Mouse (Mus musculus): ENCODE data around the gene Cntnap1. TPM values are rescaled to one million over a fixed set of nuclear protein-coding genes. Genes with fewer than 3 reads are reported as not detected.
"Not testable (repeated sequence)": the region's sequence is repeated elsewhere in the genome, so short reads cannot be mapped to it uniquely, and the experiment has no call there.

The Cntnap1 gene
- 2.4 and 2.6 TPM in 2 replicates for polyA plus RNA-seq (2012; rRNA removed)

DNA sequence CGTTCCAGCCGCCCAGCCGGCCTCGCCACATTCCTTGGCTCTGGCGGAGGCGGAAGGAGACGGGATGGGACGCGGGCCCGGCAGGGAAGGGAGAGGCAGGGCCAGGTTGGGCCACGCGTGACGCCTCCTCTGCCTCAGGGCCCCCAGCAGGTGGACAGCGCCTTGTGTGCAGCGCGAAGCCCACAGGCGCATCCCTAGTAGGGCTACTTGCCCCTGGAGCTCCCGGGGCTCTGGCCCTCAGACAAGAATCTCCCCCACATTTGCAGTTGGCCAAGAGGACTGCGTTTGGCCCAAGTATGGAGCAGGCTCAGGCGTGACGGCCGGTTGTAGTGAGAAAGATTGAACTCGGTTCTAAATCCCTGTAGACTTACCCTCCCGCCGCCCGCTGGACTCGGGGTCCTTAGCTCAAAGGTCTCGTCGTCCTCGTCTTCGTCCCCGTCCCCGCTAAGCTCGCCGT lies at the start of gene Cntnap1:
Gene Cntnap1 (plus strand): TSS at position 170 of the 457 bp plus-strand sequence.
- under 1% methylated on average over 35 of the region's 35 CpGs for WGBS
- no peak for DNase-seq (ENCODE audit: low read depth, low spot score)

DNA sequence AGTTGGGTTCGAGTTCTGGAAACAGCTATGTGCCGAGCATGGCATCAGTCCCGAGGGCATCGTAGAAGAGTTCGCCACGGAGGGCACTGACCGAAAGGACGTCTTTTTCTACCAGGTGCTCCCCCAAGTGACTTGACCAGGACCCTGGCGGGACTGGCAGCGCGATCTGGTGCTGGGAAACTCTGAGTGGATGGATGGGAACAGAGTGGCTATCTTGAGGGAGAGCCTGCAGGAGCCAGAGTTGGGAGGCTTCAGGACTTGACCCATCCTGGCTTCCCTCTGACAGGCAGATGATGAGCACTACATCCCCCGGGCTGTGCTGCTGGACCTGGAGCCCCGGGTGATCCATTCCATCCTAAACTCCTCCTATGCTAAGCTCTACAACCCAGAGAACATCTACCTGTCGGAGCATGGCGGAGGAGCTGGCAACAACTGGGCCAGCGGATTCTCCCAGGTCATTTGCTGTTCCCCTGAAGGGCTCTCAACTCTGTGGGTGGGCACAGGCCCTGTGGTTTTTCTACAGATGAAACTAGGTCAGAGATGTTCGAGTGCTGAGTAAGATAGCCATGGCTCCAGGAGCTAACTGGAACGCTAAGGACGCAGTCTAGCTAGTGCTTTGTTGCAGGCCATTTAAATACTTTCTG lies 49.7 kb upstream of the Cntnap1 start:
- no peak for DNase-seq (ENCODE audit: low read depth, low spot score)
- WGBS, result 15% methylated on average over 19 of the region's 19 CpGs

DNA sequence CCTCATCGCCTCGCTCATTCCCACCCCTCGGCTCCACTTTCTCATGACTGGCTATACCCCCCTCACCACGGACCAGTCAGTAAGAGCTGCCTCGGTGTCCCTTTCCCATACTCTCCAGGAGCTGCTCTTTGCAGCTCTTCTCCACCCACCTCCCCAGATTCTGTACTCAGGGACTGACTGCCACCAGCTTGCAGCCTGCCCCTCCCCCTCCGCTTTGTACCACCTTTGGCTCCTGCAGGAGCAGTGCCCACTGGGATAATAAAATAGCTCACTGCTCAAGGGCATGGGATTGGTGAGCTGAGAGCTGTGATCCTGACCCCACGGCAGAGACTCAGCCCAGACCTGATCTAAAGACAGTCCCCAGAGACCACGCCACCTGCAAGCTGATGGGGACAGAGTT lies 45.8 kb upstream of the Cntnap1 start:
- WGBS, result 95% methylated on average over 8 of the region's 8 CpGs
- not testable (repeated sequence) for DNase-seq (ENCODE audit: low read depth, low spot score)

DNA sequence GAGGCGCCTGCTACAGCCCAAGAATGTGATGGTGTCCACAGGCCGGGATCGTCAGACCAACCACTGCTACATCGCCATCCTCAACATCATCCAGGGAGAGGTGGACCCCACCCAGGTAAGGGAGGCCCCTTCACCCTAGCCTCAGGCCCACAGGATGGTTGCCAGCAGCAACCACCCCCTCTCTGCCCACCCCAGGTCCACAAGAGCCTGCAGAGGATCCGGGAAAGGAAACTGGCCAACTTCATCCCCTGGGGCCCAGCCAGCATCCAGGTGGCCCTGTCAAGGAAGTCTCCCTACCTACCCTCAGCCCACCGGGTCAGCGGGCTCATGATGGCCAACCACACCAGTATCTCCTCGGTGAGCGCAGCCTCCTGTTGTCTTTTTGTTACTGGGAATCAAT lies 45.3 kb upstream of the Cntnap1 start:
- DNase-seq (ENCODE audit: low read depth, low spot score), result not testable (repeated sequence)
- 92% methylated on average over 9 of the region's 9 CpGs for WGBS

DNA sequence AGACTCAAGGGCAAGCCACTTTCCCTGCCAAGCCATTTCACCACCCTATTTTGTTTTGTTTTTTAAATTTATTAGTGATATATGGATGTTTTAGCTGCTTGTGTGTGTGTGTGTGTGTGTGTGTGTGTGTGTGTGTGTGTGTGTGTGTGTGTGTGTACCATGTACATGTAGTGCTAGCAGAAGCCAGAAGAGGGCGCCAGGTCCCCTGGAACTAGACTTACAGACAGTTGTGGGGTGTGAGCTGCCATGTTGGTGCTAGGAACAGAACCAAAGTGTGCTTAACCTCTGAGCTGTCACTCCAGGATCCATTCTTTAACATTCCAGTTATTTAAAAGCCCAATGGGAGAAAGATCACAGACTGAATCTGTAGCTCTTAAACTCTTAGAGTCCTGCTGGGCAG lies 43.2 kb upstream of the Cntnap1 start:
- WGBS, result 93% methylated on average over 1 of the region's 1 CpGs

DNA sequence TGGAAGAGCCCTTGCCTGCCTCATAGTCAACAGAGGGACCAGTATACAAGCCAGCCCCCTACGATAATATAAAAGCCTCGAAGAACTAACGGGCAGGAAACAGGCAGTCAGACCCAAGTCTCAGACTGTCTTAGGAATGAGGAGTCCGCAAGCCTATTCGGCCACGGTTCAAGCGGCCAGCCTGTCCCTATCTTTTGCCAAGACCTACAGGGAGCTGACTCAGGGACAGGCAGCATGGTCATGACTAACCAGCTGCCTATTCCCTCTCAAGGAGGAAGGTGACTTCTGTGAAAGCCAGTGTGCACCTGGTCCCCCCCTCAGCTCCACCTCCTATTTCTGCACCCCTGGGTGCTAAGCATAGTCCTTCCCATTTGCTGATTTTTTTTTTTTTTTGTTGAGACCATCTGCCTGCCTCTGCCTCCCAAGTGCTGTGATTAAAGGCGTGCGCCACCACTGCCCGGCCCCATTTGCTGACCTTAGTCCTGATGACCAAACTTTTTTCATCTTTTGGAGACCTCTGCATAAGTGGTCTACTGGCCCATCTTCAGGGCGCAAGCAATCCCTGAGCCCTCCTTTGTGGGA lies 41.2 kb upstream of the Cntnap1 start:
- DNase-seq (ENCODE audit: low read depth, low spot score), result no peak
- WGBS, result 78% methylated on average over 11 of the region's 11 CpGs

More for the DNA sequence above, 43.2 kb upstream of the Cntnap1 start:
- no peak for DNase-seq (ENCODE audit: low read depth, low spot score)

DNA sequence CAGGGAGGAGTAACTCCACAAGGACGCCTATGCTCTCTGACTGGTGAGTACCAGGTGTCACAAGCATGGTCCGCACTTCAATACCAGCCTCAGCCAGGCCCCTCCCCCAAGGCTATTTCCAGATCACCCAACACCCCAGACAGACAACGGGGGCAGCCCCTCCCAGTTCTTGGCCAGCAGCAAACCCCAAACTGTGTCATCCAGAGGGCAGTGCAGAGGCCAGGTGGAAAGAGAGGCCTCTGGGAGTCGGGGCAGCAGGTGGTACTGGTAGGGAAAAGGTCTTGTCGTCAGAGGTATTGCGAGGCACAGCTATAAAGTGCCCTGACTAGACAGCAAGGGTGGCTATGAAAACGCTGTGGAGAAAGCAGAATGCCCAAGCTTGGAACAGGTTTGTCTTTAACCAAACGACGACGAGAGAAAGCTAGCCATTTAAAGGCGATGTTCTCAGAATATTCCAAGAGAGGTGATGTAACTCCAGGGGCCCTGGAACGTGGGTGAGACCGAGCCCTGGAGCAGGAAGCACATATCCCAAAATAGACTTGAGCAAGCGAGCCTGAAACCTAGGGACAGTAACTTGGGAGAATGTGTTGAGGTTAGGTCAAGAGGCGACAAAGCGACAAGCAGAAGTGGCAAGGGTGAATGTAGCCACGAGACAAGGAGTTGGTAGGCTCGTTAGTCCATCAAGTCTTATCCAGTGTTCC lies 40.1 kb upstream of the Cntnap1 start:
- WGBS, result 23% methylated on average over 18 of the region's 18 CpGs
- no peak for DNase-seq (ENCODE audit: low read depth, low spot score)

DNA sequence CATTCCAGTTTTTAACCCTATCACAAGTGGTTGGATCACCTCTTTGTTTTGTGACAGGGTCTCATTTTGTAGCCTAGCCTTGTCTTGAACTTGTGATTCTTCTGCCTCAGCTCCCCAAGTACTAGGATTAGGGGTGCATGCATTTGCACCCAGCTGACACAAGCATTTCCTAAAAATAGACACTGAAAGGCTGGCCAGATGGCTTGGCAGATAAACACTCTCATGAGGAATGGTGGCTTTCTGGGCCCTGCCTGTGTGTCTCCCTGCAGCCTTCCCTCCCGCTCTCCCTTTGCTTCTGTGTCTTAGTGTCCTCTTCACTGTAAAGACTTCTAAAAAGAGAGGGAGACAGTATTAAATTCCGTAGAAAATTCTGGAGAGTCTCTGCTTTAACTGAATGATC lies 39.1 kb upstream of the Cntnap1 start:
- WGBS, result 78% methylated on average over 2 of the region's 2 CpGs
- DNase-seq (ENCODE audit: low read depth, low spot score), result no peak

DNA sequence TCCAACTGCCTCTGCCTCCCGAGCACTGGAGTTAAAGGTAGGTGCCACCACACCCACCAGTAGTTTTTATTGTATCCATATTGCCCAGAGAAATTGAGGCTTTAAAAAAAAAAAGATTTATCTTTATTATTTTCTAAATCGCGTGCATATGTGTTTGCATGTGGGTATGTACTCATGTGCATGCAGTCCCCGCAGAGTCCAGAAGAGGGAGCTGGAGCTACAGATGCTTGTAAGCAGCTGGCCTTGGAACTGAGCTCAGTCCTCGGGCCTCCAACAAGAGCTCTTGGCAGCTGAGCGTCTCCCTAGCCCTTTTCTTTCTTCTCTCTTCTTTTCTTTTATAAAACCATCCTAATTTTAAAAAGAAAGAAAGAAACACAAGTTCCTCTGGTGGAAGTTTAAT lies 38.6 kb upstream of the Cntnap1 start:
- no peak for DNase-seq (ENCODE audit: low read depth, low spot score)
- WGBS, result 86% methylated on average over 6 of the region's 6 CpGs

DNA sequence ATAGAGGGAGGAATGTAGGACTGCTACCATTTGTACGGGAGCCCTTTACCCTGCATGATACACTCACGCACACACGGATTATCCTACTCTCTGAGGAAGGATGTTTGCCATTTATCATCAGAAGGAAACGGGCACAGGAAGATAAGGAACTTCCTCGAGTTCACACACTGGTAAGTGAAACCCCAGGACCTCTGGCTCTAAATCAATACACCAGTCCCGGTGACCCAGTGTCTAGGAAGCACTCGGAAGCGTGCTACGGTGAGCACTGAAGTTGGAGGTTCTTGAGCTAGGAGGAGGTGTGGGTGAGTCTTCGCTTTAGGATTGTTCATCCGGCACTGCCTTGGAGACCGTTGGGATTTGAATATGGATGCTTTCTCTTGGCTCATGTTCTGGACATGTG lies 37.3 kb upstream of the Cntnap1 start:
- 70% methylated on average over 12 of the region's 12 CpGs for WGBS
- no peak for DNase-seq (ENCODE audit: low read depth, low spot score)

DNA sequence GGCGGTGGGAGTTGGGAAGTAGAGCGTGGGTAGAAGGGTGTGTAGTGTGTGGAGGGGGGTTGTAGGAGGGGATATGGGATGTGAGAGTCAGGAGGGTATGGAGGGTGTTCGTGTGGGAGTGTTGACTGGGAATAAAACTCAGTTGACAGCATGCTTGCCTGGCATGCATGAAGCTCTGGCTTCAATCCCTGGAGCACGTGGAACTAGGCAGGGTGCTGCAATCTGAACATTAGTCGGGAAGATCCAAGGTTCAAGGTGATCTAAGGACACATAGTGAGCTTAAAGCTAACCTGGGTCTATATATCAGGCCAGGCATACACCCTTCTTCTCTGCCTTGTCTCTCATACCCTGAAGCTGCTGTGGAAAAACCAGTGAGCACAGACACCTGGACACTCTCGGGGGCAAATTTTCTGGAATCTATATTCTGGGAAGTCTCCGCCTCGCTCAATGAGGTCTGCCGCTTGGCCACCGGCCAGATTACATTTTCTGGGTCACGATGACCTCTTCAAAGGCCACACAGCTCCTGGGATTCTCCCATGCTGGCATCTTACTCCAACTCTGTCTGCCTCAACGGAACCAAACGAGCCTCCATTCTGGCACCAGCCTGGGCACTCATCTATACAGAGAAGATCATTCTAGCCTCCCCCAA lies 36.0 kb upstream of the Cntnap1 start:
- WGBS, result 67% methylated on average over 13 of the region's 13 CpGs
- DNase-seq (ENCODE audit: low read depth, low spot score), result no peak

DNA sequence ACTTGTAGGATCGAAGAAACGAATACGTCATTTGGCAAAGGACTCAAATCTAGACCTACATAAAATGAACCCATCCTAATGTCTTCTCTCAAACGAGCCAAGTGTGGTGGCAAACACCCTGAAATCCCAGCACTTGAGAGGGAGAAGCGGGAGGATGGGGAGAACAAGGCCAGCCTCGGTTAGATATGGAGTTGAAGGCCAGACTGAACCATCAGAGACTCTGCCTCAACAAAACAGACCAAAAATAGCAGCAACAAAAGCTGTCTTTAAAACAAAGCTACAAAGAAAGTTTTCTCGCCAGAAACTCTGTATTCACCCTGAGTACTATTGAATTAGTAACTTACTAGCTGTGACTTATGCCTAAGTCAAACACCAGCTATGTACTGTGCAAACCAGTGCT lies 33.3 kb upstream of the Cntnap1 start:
- no peak for DNase-seq (ENCODE audit: low read depth, low spot score)
- 76% methylated on average over 7 of the region's 7 CpGs for WGBS

DNA sequence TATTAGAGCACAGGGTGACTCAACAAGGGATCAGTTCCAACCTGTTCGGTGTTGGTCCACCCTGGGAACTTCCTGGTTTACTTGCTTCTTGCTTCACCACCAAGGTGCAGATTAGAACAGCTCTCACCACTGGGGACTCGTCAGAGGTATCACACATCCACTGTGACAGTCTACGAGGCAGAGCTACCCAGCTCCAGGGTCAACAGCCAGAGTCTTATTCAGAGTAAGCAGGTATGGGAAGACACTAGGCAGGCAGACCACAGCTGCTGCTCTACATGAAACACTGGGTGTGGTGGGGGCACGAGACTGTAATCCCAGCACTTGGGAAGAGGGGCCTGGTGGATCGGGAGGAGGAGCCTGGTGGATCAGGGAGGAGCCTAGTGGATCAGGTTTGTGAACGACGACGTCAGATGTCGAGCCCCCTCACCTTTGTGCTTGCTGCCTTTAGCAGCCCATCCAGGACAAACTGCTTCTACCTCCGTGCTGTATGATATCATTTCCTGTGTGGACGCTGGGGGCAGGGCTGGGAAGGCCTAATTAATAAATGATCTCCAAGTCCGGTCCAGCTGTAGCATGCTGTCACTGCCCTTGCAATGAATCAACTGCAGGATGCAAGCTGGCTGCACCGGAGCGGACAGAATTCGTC lies 31.7 kb upstream of the Cntnap1 start:
- DNase-seq (ENCODE audit: low read depth, low spot score), result no peak
- WGBS, result 32% methylated on average over 15 of the region's 15 CpGs

DNA sequence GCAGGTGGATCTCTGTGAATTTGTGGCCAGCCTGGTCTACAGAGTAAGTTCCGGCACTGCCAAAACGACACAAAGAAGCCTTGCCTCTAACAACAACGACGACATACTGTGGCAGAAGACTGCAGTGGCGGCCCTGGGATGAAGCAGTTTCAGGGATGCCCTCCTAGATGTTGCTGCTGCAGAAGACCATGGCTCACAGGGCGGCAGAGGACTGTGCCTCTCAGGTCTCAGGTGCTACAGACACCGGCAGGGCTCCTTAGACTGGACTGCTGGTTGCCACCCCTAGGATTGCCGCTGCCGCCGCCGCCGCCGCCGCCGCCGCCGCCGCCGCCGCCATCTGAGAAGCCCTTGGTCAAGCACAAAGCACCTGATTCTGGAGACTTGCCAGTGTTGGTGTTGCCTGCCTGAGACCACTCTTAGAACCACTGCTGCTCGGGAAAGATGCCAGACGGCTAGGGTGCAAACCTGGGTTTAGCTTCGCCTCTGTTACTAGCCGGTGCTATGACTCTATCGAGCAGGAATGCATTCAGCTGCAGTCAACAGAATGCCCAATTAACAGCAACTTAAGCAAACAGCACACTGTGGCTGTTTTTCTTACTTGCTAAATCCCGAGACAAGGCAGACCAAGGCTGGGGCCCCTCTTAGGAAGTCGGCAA lies 30.0 kb upstream of the Cntnap1 start:
- WGBS, result 24% methylated on average over 27 of the region's 27 CpGs
- no peak for DNase-seq (ENCODE audit: low read depth, low spot score)

DNA sequence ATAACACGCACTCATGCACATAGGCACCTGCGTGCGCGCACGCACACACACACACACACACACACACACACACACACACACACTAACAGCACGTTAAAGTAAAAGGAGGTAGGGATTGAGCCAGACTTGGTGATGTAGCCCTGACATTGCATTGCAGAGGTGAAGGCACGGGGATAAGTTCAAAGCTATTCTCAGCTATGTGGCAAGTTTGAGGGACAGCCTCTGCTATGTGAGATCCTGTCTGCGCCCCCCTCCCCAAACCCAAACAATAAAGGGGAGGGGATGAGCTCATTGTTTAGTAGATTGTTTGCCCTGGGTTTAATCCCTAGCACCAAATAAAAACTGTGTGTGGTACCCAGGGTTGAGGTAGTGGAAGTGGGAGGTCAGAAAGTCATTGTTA lies 29.2 kb upstream of the Cntnap1 start:
- 84% methylated on average over 8 of the region's 8 CpGs for WGBS

DNA sequence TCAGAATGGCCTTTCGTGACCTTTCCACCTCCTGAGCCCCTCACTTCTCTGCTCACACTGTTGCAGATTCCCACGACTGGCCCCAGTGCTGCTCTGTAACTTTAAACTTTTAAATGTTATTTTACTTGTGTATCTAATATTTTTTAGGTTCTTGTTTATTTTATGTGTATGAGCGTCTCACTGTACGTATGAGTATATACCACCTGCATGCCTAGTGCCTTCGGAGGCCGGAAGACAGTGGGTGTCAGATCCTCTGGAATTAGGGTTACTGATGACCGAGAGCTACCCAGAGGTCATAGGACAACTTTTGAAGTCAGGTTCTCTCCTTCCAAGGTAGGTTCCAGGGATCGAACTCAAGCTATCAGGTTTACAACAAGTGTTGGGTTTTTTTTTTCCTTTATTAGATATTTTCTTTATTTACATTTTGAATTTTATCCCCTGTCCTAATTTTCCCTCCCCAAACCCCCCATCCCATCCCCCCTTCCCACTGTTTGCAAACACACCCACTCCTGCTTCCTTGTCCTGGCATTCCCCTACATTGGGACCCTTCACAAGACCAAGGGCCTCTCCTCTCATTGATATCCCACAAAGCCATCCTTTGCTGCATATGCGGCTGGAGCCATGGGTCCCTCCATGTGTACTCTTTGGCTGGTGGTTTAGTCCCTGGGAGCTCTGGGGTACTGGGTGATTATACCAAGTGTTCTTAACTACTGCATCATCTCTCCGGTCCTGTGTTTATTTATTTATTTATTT lies 27.9 kb upstream of the Cntnap1 start:
- no peak for DNase-seq (ENCODE audit: low read depth, low spot score)
- WGBS, result 87% methylated on average over 10 of the region's 10 CpGs

More for the DNA sequence above, 29.2 kb upstream of the Cntnap1 start:
- DNase-seq (ENCODE audit: low read depth, low spot score), result no peak

DNA sequence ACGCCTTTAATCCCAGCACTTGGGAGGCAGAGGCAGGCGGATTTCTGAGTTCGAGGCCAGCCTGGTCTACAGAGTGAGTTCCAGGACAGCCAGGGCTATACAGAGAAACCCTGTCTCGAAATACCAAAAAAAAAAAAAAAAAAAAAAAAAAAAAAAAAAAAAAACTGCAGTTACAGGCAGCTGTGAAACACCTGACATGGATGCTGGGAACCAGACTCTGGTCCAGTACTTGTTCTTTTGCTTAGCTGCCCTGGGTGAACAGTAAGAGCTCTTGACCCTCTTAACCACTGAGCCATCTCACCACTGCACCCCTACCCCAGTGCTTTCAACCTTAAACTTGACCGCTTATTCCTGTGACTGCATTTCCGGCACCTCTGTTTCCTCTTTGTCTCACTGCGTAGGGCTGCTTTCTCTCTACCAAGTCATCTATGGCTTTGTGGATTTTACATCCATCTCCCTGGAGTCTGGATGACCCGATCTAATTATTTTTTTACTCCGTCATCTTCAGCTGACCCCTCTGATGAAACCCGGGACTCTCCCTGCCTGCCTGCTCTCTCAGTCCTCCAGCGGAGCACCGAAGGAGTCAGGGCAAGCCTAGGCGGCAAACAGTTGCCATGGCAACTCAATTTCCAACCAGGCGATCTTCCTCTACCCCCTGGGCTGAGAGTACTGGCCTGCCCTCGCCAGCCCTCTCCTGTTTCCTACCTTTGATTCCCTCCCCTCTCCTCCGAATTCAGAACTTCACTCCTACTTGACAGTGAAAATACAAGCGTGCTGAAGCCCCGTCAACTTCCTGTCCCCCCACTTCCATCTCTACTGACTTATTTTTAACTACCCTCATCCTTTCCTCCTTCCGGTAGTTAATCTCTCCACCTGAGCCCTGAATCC lies 26.7 kb upstream of the Cntnap1 start:
- DNase-seq (ENCODE audit: low read depth, low spot score), result no peak
- 34% methylated on average over 18 of the region's 19 CpGs for WGBS

DNA sequence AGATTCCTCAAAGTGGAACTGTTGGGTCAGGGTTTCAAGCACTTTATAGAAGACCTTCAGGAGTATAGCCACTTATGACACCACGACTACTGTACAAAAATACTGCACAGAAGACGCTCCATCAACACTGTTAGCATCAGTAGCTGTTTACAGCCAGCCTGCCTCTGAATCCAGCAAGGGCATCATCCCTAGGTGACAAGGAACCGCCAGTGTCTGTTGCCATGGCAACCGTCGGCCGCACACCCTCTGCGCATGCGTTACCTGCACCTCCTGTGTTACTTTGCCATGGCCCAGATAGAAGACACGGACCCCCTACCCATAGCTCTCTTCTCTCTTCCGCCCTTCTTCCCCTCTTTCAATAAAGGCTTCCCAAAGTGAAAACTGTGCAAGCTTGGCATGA lies 23.9 kb upstream of the Cntnap1 start:
- DNase-seq (ENCODE audit: low read depth, low spot score), result no peak
- 53% methylated on average over 10 of the region's 10 CpGs for WGBS

Data from large intestine, adult 2 months (tissue).